ENCODE assay signal across 13 mouse cellular contexts in genomic region chr14:32628584-32628983, GRCm38 (mm10). TPM values are rescaled to one million over a fixed set of nuclear protein-coding genes. Genes with fewer than 3 reads are reported as not detected.
A peak's percentile ranks its signal among the peaks of the same experiment; 100 is the strongest.
DNase-seq lines count a peak whose midpoint lies in the region; ATAC-seq and TF ChIP-seq lines count a peak whose summit lies in the region.
"Had no signal": no experiment of that assay in that cellular context is flagged by ENCODE, and none has a peak within 500 bp of the region (broad histone marks: within the 10 kb centered on the region; RNA-seq: fewer than 3 reads in every experiment).

No protein-coding gene starts in this region.

- H3K9ac ChIP-seq in hindbrain, embryonic 13.5 days: no peak overlapping the region
- H3K9ac ChIP-seq in heart, embryonic 16.5 days (ENCODE audit: low read length): no peak overlapping the region
- no peak overlapping the region for H3K9ac ChIP-seq in kidney, embryonic 16.5 days (replicated peaks; ENCODE audit: low read length)

- no peaks in the 10 kb centered on the region for H3K36me3 ChIP-seq in hindbrain, embryonic 10.5 days
- H3K36me3 ChIP-seq in hindbrain, embryonic 13.5 days: no peaks in the 10 kb centered on the region
- H3K36me3 ChIP-seq in heart, embryonic 16.5 days (ENCODE audit: control insufficient read depth, insufficient read depth): no peaks in the 10 kb centered on the region
- no peaks in the 10 kb centered on the region for H3K36me3 ChIP-seq in thymus, adult 2 months (ENCODE audit: control insufficient read depth, insufficient read depth, low read length)
- no peaks in the 10 kb centered on the region for H3K36me3 ChIP-seq in kidney, embryonic 16.5 days (ENCODE audit: insufficient read depth, low read length)

- H3K4me3 ChIP-seq in hindbrain, embryonic 10.5 days: no peak overlapping the region
- H3K4me3 ChIP-seq in hindbrain, embryonic 13.5 days: no peak overlapping the region
- H3K4me3 ChIP-seq in heart, embryonic 16.5 days (ENCODE audit: low read length): no peak overlapping the region
- H3K4me3 ChIP-seq in thymus, adult 2 months (ENCODE audit: control insufficient read depth, insufficient read depth, low read length): no peak overlapping the region
- no peak overlapping the region for H3K4me3 ChIP-seq in kidney, embryonic 16.5 days (ENCODE audit: low read length)
- H3K4me3 ChIP-seq: myocyte had no signal

- H3K27ac ChIP-seq in hindbrain, embryonic 10.5 days: 0 out of 2 replicates have a peak overlapping the region, but pooled peaks have one; percentile 30
- no peak overlapping the region for H3K27ac ChIP-seq in hindbrain, embryonic 13.5 days
- H3K27ac ChIP-seq in heart, embryonic 16.5 days (ENCODE audit: low read length): no peak overlapping the region
- H3K27ac ChIP-seq in thymus, adult 2 months (ENCODE audit: control insufficient read depth, insufficient read depth, low read length): no peak overlapping the region
- H3K27ac ChIP-seq in kidney, embryonic 16.5 days (ENCODE audit: low read length): no peak overlapping the region

- WGBS in hindbrain, embryonic 10.5 days: 41% methylated on average over 10 of the region's 10 CpGs
- 55% methylated on average over 10 of the region's 10 CpGs for WGBS in hindbrain, embryonic 13.5 days
- WGBS in heart, embryonic 16.5 days: 32% methylated on average over 10 of the region's 10 CpGs
- 45% methylated on average over 10 of the region's 10 CpGs for WGBS in thymus, adult 2 months
- 58% methylated on average over 10 of the region's 10 CpGs for WGBS in kidney, embryonic 16.5 days

- TF ChIP-seq POLR2A in thymus, adult 2 months (IDR thresholded peaks at IDR 0.05; ENCODE audit: control insufficient read depth, extremely low read depth, insufficient read depth, low read length, poor library complexity): no peak

- no peaks in the 10 kb centered on the region for H3K27me3 ChIP-seq in hindbrain, embryonic 10.5 days (ENCODE audit: insufficient read depth, poor library complexity, severe bottlenecking)
- no peaks in the 10 kb centered on the region for H3K27me3 ChIP-seq in hindbrain, embryonic 13.5 days
- no peaks in the 10 kb centered on the region for H3K27me3 ChIP-seq in heart, embryonic 16.5 days (ENCODE audit: control insufficient read depth, insufficient read depth, low read length)
- no peaks in the 10 kb centered on the region for H3K27me3 ChIP-seq in thymus, adult 2 months (ENCODE audit: control insufficient read depth, insufficient read depth, low read length)
- no peaks in the 10 kb centered on the region for H3K27me3 ChIP-seq in kidney, embryonic 16.5 days (ENCODE audit: insufficient read depth, low read length)

- ATAC-seq in hindbrain, embryonic 13.5 days (ENCODE audit: low FRiP score): no peak
- no peak for ATAC-seq in heart, embryonic 16.5 days (replicated peaks; ENCODE audit: extremely low read depth, insufficient read depth, low FRiP score)
- ATAC-seq in kidney, embryonic 16.5 days (ENCODE audit: low FRiP score, low TSS enrichment): no peak
- ATAC-seq: Patski had no signal

- no peak for TF ChIP-seq CTCF in thymus, adult 2 months (IDR thresholded peaks at IDR 0.05; ENCODE audit: borderline replicate concordance, control insufficient read depth, extremely low read depth, insufficient read depth, low read length, poor library complexity)

- H3K4me2 ChIP-seq in hindbrain, embryonic 13.5 days: no peak overlapping the region
- peak overlapping the region; percentile 31; the same call in 1 of the 2 replicates for H3K4me2 ChIP-seq in heart, embryonic 16.5 days (ENCODE audit: low read depth, low read length)
- H3K4me2 ChIP-seq in kidney, embryonic 16.5 days (replicated peaks; ENCODE audit: low read depth, low read length): no peak overlapping the region

- DNase-seq in hindbrain, embryonic 10.5 days (ENCODE audit: low spot score): peak; percentile 14
- DNase-seq in right cerebral cortex, postnatal 10 days (ENCODE audit: low spot score in 2 of 2): peak; percentile 27 to 33
- no peak for DNase-seq in right cerebral cortex, postnatal 4 days
- no peak for DNase-seq in thymus, adult 2 months
- no peak for DNase-seq in cerebellum, adult 11-12 months
- DNase-seq: cerebellum, adult 18-20 months; gastrocnemius, postnatal 14 days had no signal

- H3K4me1 ChIP-seq in hindbrain, embryonic 10.5 days (replicated peaks): peaks cover 3% of the 10 kb centered on the region
- peaks cover 11% of the 10 kb centered on the region for H3K4me1 ChIP-seq in hindbrain, embryonic 13.5 days (replicated peaks)
- no peaks in the 10 kb centered on the region for H3K4me1 ChIP-seq in heart, embryonic 16.5 days (ENCODE audit: control insufficient read depth, insufficient read depth, low read length)
- H3K4me1 ChIP-seq in thymus, adult 2 months (replicated peaks; ENCODE audit: control insufficient read depth, insufficient read depth, low read length): no peaks in the 10 kb centered on the region
- no peaks in the 10 kb centered on the region for H3K4me1 ChIP-seq in kidney, embryonic 16.5 days (ENCODE audit: insufficient read depth, low read length)

- H3K9me3 ChIP-seq in hindbrain, embryonic 10.5 days: no peaks in the 10 kb centered on the region
- no peaks in the 10 kb centered on the region for H3K9me3 ChIP-seq in hindbrain, embryonic 13.5 days
- no peaks in the 10 kb centered on the region for H3K9me3 ChIP-seq in heart, embryonic 16.5 days (replicated peaks; ENCODE audit: control insufficient read depth, low read length)
- H3K9me3 ChIP-seq in kidney, embryonic 16.5 days (ENCODE audit: low read length): no peaks in the 10 kb centered on the region

RNA-seq across cellular contexts. Expression of gene Prrxl1, which starts 29.4 kb away (rescaled TPM):
- polyA plus RNA-seq in hindbrain, embryonic 10.5 days (2016; fragmentation: Nextera tagmentation; extraction: Ambion mirVana): 10.3 and 23.6 TPM in 2 replicates
- polyA plus RNA-seq in hindbrain, embryonic 13.5 days (2015; fragmentation: Nextera tagmentation; extraction: Ambion mirVana): 39.1 and 42.4 TPM in 2 replicates
- 0.05 TPM in 2 replicates for polyA plus RNA-seq in heart, embryonic 16.5 days (2015; fragmentation: Nextera tagmentation; extraction: Ambion mirVana)
- polyA plus RNA-seq in thymus, adult 2 months (2012; rRNA removed): 0.08 TPM in 1 of 2 replicates, not detected in the other
- 0.06 and 0.08 TPM in 2 replicates for polyA plus RNA-seq in kidney, embryonic 16.5 days (2015; fragmentation: Nextera tagmentation; extraction: Ambion mirVana)
- polyA plus RNA-seq: myocyte; Patski; small intestine, adult 2 months had no signal

RNA-seq across cellular contexts. Expression of gene 3425401B19Rik, which starts 56.5 kb away (rescaled TPM):
- polyA plus RNA-seq in hindbrain, embryonic 10.5 days (2016; fragmentation: Nextera tagmentation; extraction: Ambion mirVana): 0.20 and 0.39 TPM in 2 replicates
- 0.06 and 0.21 TPM in 2 replicates for polyA plus RNA-seq in hindbrain, embryonic 13.5 days (2015; fragmentation: Nextera tagmentation; extraction: Ambion mirVana)
- 8.4 and 10.4 TPM in 2 replicates for polyA plus RNA-seq in heart, embryonic 16.5 days (2015; fragmentation: Nextera tagmentation; extraction: Ambion mirVana)
- 0.31 and 0.81 TPM in 2 replicates for polyA plus RNA-seq in thymus, adult 2 months (2012; rRNA removed)
- 0.14 and 0.23 TPM in 2 replicates for polyA plus RNA-seq in kidney, embryonic 16.5 days (2015; fragmentation: Nextera tagmentation; extraction: Ambion mirVana)
- polyA plus RNA-seq: Patski had no signal

Comparison
In these comparisons a context has a peak if more than half of its experiments do, and no peak if none do; other contexts are left out.
1. DNase-seq: peak in hindbrain, embryonic 10.5 days (single experiment) and right cerebral cortex, postnatal 10 days (2 of 2); none in right cerebral cortex, postnatal 4 days (single experiment), thymus, adult 2 months (single experiment) and cerebellum, adult 11-12 months (single experiment).
2. RNA of gene Prrxl1, which starts 29.4 kb away (polyA plus RNA-seq): 39.1 to 42.4 TPM in hindbrain, embryonic 13.5 days and 10.3 to 23.6 TPM in hindbrain, embryonic 10.5 days; 0.08 TPM in thymus, adult 2 months, 0.06 to 0.08 TPM in kidney, embryonic 16.5 days and 0.05 TPM in heart, embryonic 16.5 days; every median in the first group is over 10 times any median in the second.